Mouse (Mus musculus) ES-Bruce4 (cell line): ENCODE measurements around the gene Pmm1. TPM values are rescaled to one million over a fixed set of nuclear protein-coding genes. Genes with fewer than 3 reads are reported as not detected.
A peak's percentile ranks its signal among the peaks of the same experiment; 100 is the strongest.

Experiments used
- H3K27ac ChIP-seq: 2 replicates; pipeline ENCODE4 v1.5.1; 2012; ENCODE audit warnings: low read length, inconsistent platforms; ENCODE audit not compliant: insufficient read depth
- H3K27me3 ChIP-seq: 2 replicates; pipeline ENCODE4 v1.6.1; 2012; ENCODE audit warnings: mild to moderate bottlenecking, low read length, inconsistent platforms; ENCODE audit not compliant: control insufficient read depth, poor library complexity, insufficient read depth, severe bottlenecking
- H3K36me3 ChIP-seq: 2 replicates; pipeline ENCODE4 v1.6.1; 2012; ENCODE audit warnings: inconsistent platforms, mild to moderate bottlenecking, low read length, moderate library complexity; ENCODE audit not compliant: control insufficient read depth, poor library complexity, insufficient read depth, severe bottlenecking
- H3K4me1 ChIP-seq: one replicate; pipeline ENCODE4 v1.8.1; 2011; ENCODE audit warnings: low read length; ENCODE audit not compliant: control insufficient read depth, insufficient read depth
- H3K4me3 ChIP-seq: 2 replicates; pipeline ENCODE4 v1.5.1; 2011; ENCODE audit warnings: low read depth, mild to moderate bottlenecking, low read length
- H3K9ac ChIP-seq: 2 replicates; pipeline ENCODE4 v1.6.1; 2012; ENCODE audit warnings: low read depth, mild to moderate bottlenecking, inconsistent platforms; ENCODE audit not compliant: poor library complexity, severe bottlenecking
- H3K9me3 ChIP-seq: replicated peaks from 2 replicates; pipeline ENCODE4 v1.6.1; 2012; ENCODE audit warnings: mild to moderate bottlenecking, low read length, inconsistent platforms; ENCODE audit not compliant: control insufficient read depth, poor library complexity, insufficient read depth, severe bottlenecking
- CTCF ChIP-seq: IDR thresholded peaks from one replicate; pipeline ENCODE4 v1.8.1; 2011; ENCODE audit warnings: low read depth, low read length
- EP300 ChIP-seq: IDR thresholded peaks from 2 replicates; pipeline ENCODE4 v1.6.1; 2011; ENCODE audit warnings: low read depth, low read length; ENCODE audit not compliant: insufficient read depth
- POLR2A ChIP-seq: IDR thresholded peaks from one replicate; pipeline ENCODE4 v1.8.1; 2011; ENCODE audit warnings: low read length; ENCODE audit not compliant: insufficient read depth
- polyA plus RNA-seq: library from polyadenylated mRNA; stranded (reverse); fragments of >200 nt; gene quantifications from 2 replicates; pipeline ENCODE4 v1.2.4, GENCODE M21; 2011; ENCODE audit warnings: low read depth; ENCODE audit not compliant: missing spikeins, insufficient read depth, insufficient read length

The Pmm1 gene
- polyA plus RNA-seq, 1 experiment: 338 TPM

- TF ChIP-seq EP300 (no peak), CTCF (no peak), POLR2A (no peak)
- H3K27me3 ChIP-seq: no peaks in the 10 kb centered on the region
These were observed 3.5 kb upstream of the Pmm1 start for GRCm38 (mm10) chr15:81964262-81964661.

GRCm38 (mm10) chr15:81961078-81961451 is 335 bp upstream of the Pmm1 start:
- Histone ChIP-seq H3K27ac (peak overlapping the region; percentile 75), H3K36me3 (peaks cover 33% of the 10 kb centered on the region), H3K4me3 (peak overlapping the region; percentile 50; the same call in 1 of the 2 replicates), H3K27me3 (no peaks in the 10 kb centered on the region), H3K9ac (peak overlapping the region; percentile 14), H3K4me1 (peaks cover 4% of the 10 kb centered on the region), H3K9me3 (no peaks in the 10 kb centered on the region)
- TF ChIP-seq CTCF (no peak), POLR2A (peak; percentile 15), EP300 (0 out of 2 replicates have a peak, but pooled peaks have one; percentile 23)

More at GRCm38 (mm10) chr15:81964262-81964661, 3.5 kb upstream of the Pmm1 start:
- H3K4me3 ChIP-seq: no peak overlapping the region
- H3K9ac ChIP-seq: no peak overlapping the region
- H3K9me3 ChIP-seq: no peaks in the 10 kb centered on the region
- H3K4me1 ChIP-seq: peaks cover 7% of the 10 kb centered on the region
- H3K36me3 ChIP-seq: peaks cover 1% of the 10 kb centered on the region
- H3K27ac ChIP-seq: no peak overlapping the region; the same call in 1 of the 2 replicates

GRCm38 (mm10) chr15:81958906-81959305 is 1.8 kb downstream of the Pmm1 start:
- Histone ChIP-seq H3K4me3 (peak overlapping the region; percentile 98), H3K9me3 (no peaks in the 10 kb centered on the region), H3K27me3 (no peaks in the 10 kb centered on the region), H3K27ac (peak overlapping the region; percentile 64), H3K4me1 (peaks cover 2% of the 10 kb centered on the region), H3K9ac (peak overlapping the region; percentile 94), H3K36me3 (peaks cover 55% of the 10 kb centered on the region)
- TF ChIP-seq POLR2A (no peak), CTCF (no peak), EP300 (no peak)

GRCm38 (mm10) chr15:81957598-81957997 is 3.1 kb downstream of the Pmm1 start:
- TF ChIP-seq EP300 (no peak), CTCF (no peak), POLR2A (no peak)
- H3K9me3 ChIP-seq: no peaks in the 10 kb centered on the region
- peaks cover 2% of the 10 kb centered on the region for H3K4me1 ChIP-seq
- peaks cover 66% of the 10 kb centered on the region for H3K36me3 ChIP-seq
- H3K27ac ChIP-seq: no peak overlapping the region
- H3K27me3 ChIP-seq: no peaks in the 10 kb centered on the region
- peak overlapping the region; percentile 94; the same call in 1 of the 2 replicates for H3K9ac ChIP-seq
- peak overlapping the region; percentile 46 for H3K4me3 ChIP-seq

- Histone ChIP-seq H3K9me3 (no peaks in the 10 kb centered on the region), H3K27me3 (no peaks in the 10 kb centered on the region), H3K36me3 (peaks cover 76% of the 10 kb centered on the region), H3K4me3 (peak overlapping the region; percentile 19; the same call in 1 of the 2 replicates), H3K9ac (no peak overlapping the region), H3K4me1 (peaks cover 2% of the 10 kb centered on the region), H3K27ac (no peak overlapping the region)
- TF ChIP-seq EP300 (no peak), CTCF (peak; percentile 97)
These were observed 4.3 kb downstream of the Pmm1 start for GRCm38 (mm10) chr15:81956457-81956856.

- TF ChIP-seq EP300 (no peak), POLR2A (no peak), CTCF (no peak)
- peaks cover 84% of the 10 kb centered on the region for H3K36me3 ChIP-seq
- H3K27ac ChIP-seq: no peak overlapping the region
- H3K27me3 ChIP-seq: no peaks in the 10 kb centered on the region
- H3K9me3 ChIP-seq: no peaks in the 10 kb centered on the region
- no peak overlapping the region for H3K9ac ChIP-seq
- peaks cover 2% of the 10 kb centered on the region for H3K4me1 ChIP-seq
- no peak overlapping the region for H3K4me3 ChIP-seq
These were observed 5.3 kb downstream of the Pmm1 start for GRCm38 (mm10) chr15:81955414-81955813.
